Mouse (Mus musculus): ENCODE measurements around the gene Tyms. TPM values are rescaled to one million over a fixed set of nuclear protein-coding genes. Genes with fewer than 3 reads are reported as not detected.
A peak's percentile ranks its signal among the peaks of the same experiment; 100 is the strongest.

Tyms gene
- polyA plus RNA-seq, 2 experiments: 119 to 265 TPM

GRCm38 (mm10) chr5:30107186-30107585 lies 33.8 kb upstream of the Tyms start:
- H3K4me1 ChIP-seq (replicated peaks; ENCODE audit: control insufficient read depth in 2 of 2, insufficient read depth in 2 of 2, low read length in 1 of 2): peaks cover 0 to 6% of the 10 kb centered on the region in 2 experiments; a peak in 2 of 4 replicates
- peaks cover 74% of the 10 kb centered on the region for H3K27me3 ChIP-seq (ENCODE audit: control insufficient read depth, insufficient read depth, low read length)
- H3K36me3 ChIP-seq (replicated peaks; ENCODE audit: control insufficient read depth, insufficient read depth, low read depth): no peaks in the 10 kb centered on the region
- TF ChIP-seq EP300 (IDR thresholded peaks at IDR 0.05; ENCODE audit: low read depth) (no peak), CTCF (IDR thresholded peaks at IDR 0.05; ENCODE audit: low read depth) (no peak)
- H3K9ac ChIP-seq (replicated peaks): no peak overlapping the region
- 13% methylated on average over 7 of the region's 7 CpGs for WGBS (ENCODE audit: insufficient replicate concordance)
- no peak overlapping the region for H3K4me3 ChIP-seq (ENCODE audit: insufficient read depth in 1 of 2, low read depth in 2 of 2, low read length in 2 of 2)
- H3K9me3 ChIP-seq (ENCODE audit: control insufficient read depth, low read length): no peaks in the 10 kb centered on the region
- H3K4me2 ChIP-seq (ENCODE audit: low read depth): no peak overlapping the region
- ATAC-seq (ENCODE audit: insufficient read depth): no peak
- no peak overlapping the region for H3K27ac ChIP-seq
- no peak for DNase-seq (ENCODE audit: low read depth in 3 of 3, low spot score in 3 of 3)

GRCm38 (mm10) chr5:30106756-30107155 lies 33.3 kb upstream of the Tyms start:
- peaks cover 0 to 5% of the 10 kb centered on the region in 2 experiments; a peak in 2 of 4 replicates for H3K4me1 ChIP-seq (replicated peaks; ENCODE audit: control insufficient read depth in 2 of 2, insufficient read depth in 2 of 2, low read length in 1 of 2)
- no peak for TF ChIP-seq CTCF (IDR thresholded peaks at IDR 0.05; ENCODE audit: low read depth)
- TF ChIP-seq EP300 (IDR thresholded peaks at IDR 0.05; ENCODE audit: low read depth): no peak
- no peak overlapping the region for H3K4me3 ChIP-seq (ENCODE audit: insufficient read depth in 1 of 2, low read depth in 2 of 2, low read length in 2 of 2)
- DNase-seq (ENCODE audit: low read depth in 3 of 3, low spot score in 3 of 3) (no peak), ATAC-seq (ENCODE audit: insufficient read depth) (no peak)
- no peaks in the 10 kb centered on the region for H3K9me3 ChIP-seq (ENCODE audit: control insufficient read depth, low read length)
- WGBS (ENCODE audit: insufficient replicate concordance): 24% methylated on average over 2 of the region's 2 CpGs
- H3K36me3 ChIP-seq (replicated peaks; ENCODE audit: control insufficient read depth, insufficient read depth, low read depth): no peaks in the 10 kb centered on the region
- H3K27ac ChIP-seq: no peak overlapping the region
- H3K9ac ChIP-seq (replicated peaks): no peak overlapping the region
- H3K27me3 ChIP-seq (ENCODE audit: control insufficient read depth, insufficient read depth, low read length): peaks cover 70% of the 10 kb centered on the region
- no peak overlapping the region for H3K4me2 ChIP-seq (ENCODE audit: low read depth)

- H3K27ac ChIP-seq: no peak within 1 kb of the TSS
- no peaks in the 10 kb centered on the region; a peak in 1 of 4 replicates for H3K4me1 ChIP-seq (replicated peaks; ENCODE audit: control insufficient read depth in 2 of 2, insufficient read depth in 2 of 2, low read length in 1 of 2)
- ATAC-seq (ENCODE audit: insufficient read depth) (no peak), DNase-seq (ENCODE audit: low read depth in 3 of 3, low spot score in 3 of 3) (no peak)
- H3K27me3 ChIP-seq (ENCODE audit: control insufficient read depth, insufficient read depth, low read length): peaks cover 67% of the 10 kb centered on the region
- peak within 1 kb of the TSS; percentile 47 for H3K4me2 ChIP-seq (ENCODE audit: low read depth)
- no peak within 1 kb of the TSS for H3K9ac ChIP-seq (replicated peaks)
- no peaks in the 10 kb centered on the region for H3K9me3 ChIP-seq (ENCODE audit: control insufficient read depth, low read length)
- H3K36me3 ChIP-seq (replicated peaks; ENCODE audit: control insufficient read depth, insufficient read depth, low read depth): no peaks in the 10 kb centered on the region
- no peak for TF ChIP-seq EP300 (IDR thresholded peaks at IDR 0.05; ENCODE audit: low read depth)
- H3K4me3 ChIP-seq (ENCODE audit: insufficient read depth in 1 of 2, low read depth in 2 of 2, low read length in 2 of 2): peak within 1 kb of the TSS in 1 of 2 experiments; percentile 32; a peak in 2 of 4 replicates
- WGBS (ENCODE audit: insufficient replicate concordance): 3% methylated on average over 29 of the region's 29 CpGs
Measured at GRCm38 (mm10) chr5:30105668-30106300, 32.4 kb upstream of the Tyms start, which contains the start of gene 3110082J24Rik. Gene 3110082J24Rik, minus strand, starts transcription at chr5:30106086.

GRCm38 (mm10) chr5:30104841-30105667 lies 31.6 kb upstream of the Tyms start, which contains the start of gene Garem2:
Gene Garem2, plus strand, starts transcription at chr5:30105161.
- H3K27me3 ChIP-seq (ENCODE audit: control insufficient read depth, insufficient read depth, low read length): peaks cover 60% of the 10 kb centered on the region
- H3K36me3 ChIP-seq (replicated peaks; ENCODE audit: control insufficient read depth, insufficient read depth, low read depth): no peaks in the 10 kb centered on the region
- H3K4me2 ChIP-seq (ENCODE audit: low read depth): peak within 1 kb of the TSS; percentile 47
- H3K4me1 ChIP-seq (replicated peaks; ENCODE audit: control insufficient read depth in 2 of 2, insufficient read depth in 2 of 2, low read length in 1 of 2): no peaks in the 10 kb centered on the region
- H3K9me3 ChIP-seq (ENCODE audit: control insufficient read depth, low read length): no peaks in the 10 kb centered on the region
- ATAC-seq (ENCODE audit: insufficient read depth) (no peak), DNase-seq (ENCODE audit: low read depth in 3 of 3, low spot score in 3 of 3) (no peak)
- no peak within 1 kb of the TSS for H3K9ac ChIP-seq (replicated peaks)
- no peak within 1 kb of the TSS for H3K27ac ChIP-seq
- 2% methylated on average over 65 of the region's 65 CpGs for WGBS (ENCODE audit: insufficient replicate concordance)
- H3K4me3 ChIP-seq (ENCODE audit: insufficient read depth in 1 of 2, low read depth in 2 of 2, low read length in 2 of 2): peak within 1 kb of the TSS in 1 of 2 experiments; percentile 32; a peak in 2 of 4 replicates
- no peak for TF ChIP-seq CTCF (IDR thresholded peaks at IDR 0.05; ENCODE audit: low read depth)
- no peak for TF ChIP-seq EP300 (IDR thresholded peaks at IDR 0.05; ENCODE audit: low read depth)

- Histone ChIP-seq H3K4me2 (ENCODE audit: low read depth) (no peak overlapping the region; the same call in 1 of the 2 replicates), H3K4me3 (ENCODE audit: insufficient read depth in 1 of 2, low read depth in 2 of 2, low read length in 2 of 2) (no peak overlapping the region), H3K9ac (replicated peaks) (no peak overlapping the region), H3K9me3 (ENCODE audit: control insufficient read depth, low read length) (no peaks in the 10 kb centered on the region), H3K27ac (no peak overlapping the region), H3K4me1 (replicated peaks; ENCODE audit: control insufficient read depth in 2 of 2, insufficient read depth in 2 of 2, low read length in 1 of 2) (no peaks in the 10 kb centered on the region), H3K27me3 (ENCODE audit: control insufficient read depth, insufficient read depth, low read length) (peaks cover 54% of the 10 kb centered on the region), H3K36me3 (replicated peaks; ENCODE audit: control insufficient read depth, insufficient read depth, low read depth) (no peaks in the 10 kb centered on the region)
- 2% methylated on average over 12 of the region's 12 CpGs for WGBS (ENCODE audit: insufficient replicate concordance)
- TF ChIP-seq EP300 (IDR thresholded peaks at IDR 0.05; ENCODE audit: low read depth) (no peak), CTCF (IDR thresholded peaks at IDR 0.05; ENCODE audit: low read depth) (peak; percentile 73)
- ATAC-seq (ENCODE audit: insufficient read depth) (no peak), DNase-seq (ENCODE audit: low read depth in 3 of 3, low spot score in 3 of 3) (no peak)
Measured at GRCm38 (mm10) chr5:30104339-30104738, 30.9 kb upstream of the Tyms start.
